22 mouse cellular contexts compared by ENCODE assay signal in the genomic region with DNA sequence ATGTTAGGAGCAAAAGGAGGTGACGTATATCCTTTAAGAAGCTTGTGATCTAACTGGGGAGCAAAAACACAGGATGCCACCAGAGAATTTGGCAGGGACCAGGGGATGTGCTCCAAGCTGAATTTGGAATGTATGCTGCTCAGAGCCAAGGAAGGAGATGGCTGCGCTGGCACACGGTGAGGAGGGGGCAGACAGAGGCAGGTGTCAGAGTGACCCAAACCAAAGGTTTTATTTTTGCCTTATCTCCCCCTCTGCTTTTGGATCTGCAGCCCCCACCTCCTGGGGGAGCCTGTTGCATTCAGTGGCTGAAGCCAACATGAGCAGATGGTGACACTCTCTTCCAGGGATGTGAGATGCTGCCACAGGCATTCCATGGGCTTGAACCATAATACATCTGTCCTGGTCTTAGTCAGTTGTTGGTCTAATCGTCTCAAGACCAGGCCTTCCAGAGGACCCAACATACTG.
DNase-seq lines count a peak whose midpoint lies in the region; ATAC-seq lines count a peak whose summit lies in the region.
"Had no signal": no experiment of that assay in that cellular context is flagged by ENCODE, and none has a peak within 500 bp of the region (broad histone marks: within the 10 kb centered on the region; RNA-seq: fewer than 3 reads in every experiment).

No protein-coding gene starts in this region.

- no peaks in the 10 kb centered on the region for H3K4me1 ChIP-seq in embryonic facial prominence, embryonic 15.5 days
- 0 out of 2 replicates have a peak, but pooled peaks cover 5% of the 10 kb centered on the region for H3K4me1 ChIP-seq in embryonic facial prominence, embryonic 10.5 days
- H3K4me1 ChIP-seq in hindbrain, embryonic 16.5 days (ENCODE audit: control insufficient read depth, insufficient read depth, low read depth, low read length): peaks cover 13% of the 10 kb centered on the region
- H3K4me1 ChIP-seq in hindbrain, embryonic 12.5 days: 0 out of 2 replicates have a peak, but pooled peaks cover 3% of the 10 kb centered on the region
- H3K4me1 ChIP-seq: embryonic facial prominence, embryonic 13.5 days; heart, embryonic 10.5 days; midbrain, embryonic 12.5 days had no signal

- H3K27ac ChIP-seq in embryonic facial prominence, embryonic 15.5 days (replicated peaks): no peak overlapping the region
- H3K27ac ChIP-seq in embryonic facial prominence, embryonic 10.5 days (replicated peaks): no peak overlapping the region
- H3K27ac ChIP-seq in hindbrain, embryonic 16.5 days (ENCODE audit: low read depth, low read length): no peak overlapping the region
- no peak overlapping the region for H3K27ac ChIP-seq in hindbrain, embryonic 12.5 days
- H3K27ac ChIP-seq: embryonic facial prominence, embryonic 13.5 days; heart, embryonic 10.5 days; macrophage; midbrain, embryonic 12.5 days had no signal

- H3K27me3 ChIP-seq in embryonic facial prominence, embryonic 15.5 days: no peaks in the 10 kb centered on the region
- peaks cover 17% of the 10 kb centered on the region; the same call in 1 of the 2 replicates for H3K27me3 ChIP-seq in embryonic facial prominence, embryonic 10.5 days (replicated peaks; ENCODE audit: low read depth, poor library complexity, severe bottlenecking)
- no peaks in the 10 kb centered on the region; the same call in 1 of the 2 replicates for H3K27me3 ChIP-seq in hindbrain, embryonic 16.5 days (replicated peaks; ENCODE audit: control insufficient read depth, insufficient read depth, low read length)
- H3K27me3 ChIP-seq in hindbrain, embryonic 12.5 days: no peaks in the 10 kb centered on the region; the same call in 1 of the 2 replicates
- H3K27me3 ChIP-seq: midbrain, embryonic 12.5 days had no signal

- no peak for DNase-seq in embryonic facial prominence, embryonic 10.5 days (ENCODE audit: low spot score)
- DNase-seq in right cerebral cortex, postnatal 4 days: peak; percentile 7
- DNase-seq in right cerebral cortex, postnatal 25 days: no peak
- no peak for DNase-seq in gastrocnemius, postnatal 25 days
- no peak for DNase-seq in gastrocnemius, postnatal 14 days
- DNase-seq: gastrocnemius, postnatal 36 days; heart, postnatal 10 days; kidney, adult 8-10 months; kidney, postnatal 25 days; lung, adult 2 months; retina, postnatal 1 day; spleen, adult 18-20 months; thymus, adult 18-20 months had no signal

- H3K9me3 ChIP-seq in embryonic facial prominence, embryonic 15.5 days (replicated peaks): no peaks in the 10 kb centered on the region
- no peaks in the 10 kb centered on the region for H3K9me3 ChIP-seq in embryonic facial prominence, embryonic 10.5 days
- H3K9me3 ChIP-seq in hindbrain, embryonic 16.5 days (ENCODE audit: control insufficient read depth, low read length): no peaks in the 10 kb centered on the region
- H3K9me3 ChIP-seq in hindbrain, embryonic 12.5 days (replicated peaks): no peaks in the 10 kb centered on the region
- H3K9me3 ChIP-seq: embryonic facial prominence, embryonic 13.5 days; heart, embryonic 10.5 days; midbrain, embryonic 12.5 days had no signal

- ATAC-seq in embryonic facial prominence, embryonic 15.5 days (ENCODE audit: insufficient number of reproducible peaks, low FRiP score, low TSS enrichment, low read depth): 0 out of 2 replicates have a peak, but pooled peaks have one; percentile 19
- ATAC-seq in hindbrain, embryonic 16.5 days: peak; percentile 53
- ATAC-seq in hindbrain, embryonic 12.5 days (ENCODE audit: low FRiP score): no peak
- ATAC-seq: inflammation-experienced regulatory T-cells, adult 6 months had no signal

- no peak overlapping the region for H3K9ac ChIP-seq in embryonic facial prominence, embryonic 15.5 days
- H3K9ac ChIP-seq in hindbrain, embryonic 16.5 days (ENCODE audit: low read depth, low read length): no peak overlapping the region
- no peak overlapping the region for H3K9ac ChIP-seq in hindbrain, embryonic 12.5 days
- H3K9ac ChIP-seq: embryonic facial prominence, embryonic 13.5 days; midbrain, embryonic 12.5 days had no signal

- WGBS in embryonic facial prominence, embryonic 15.5 days: 88% methylated on average over 4 of the region's 4 CpGs
- 89% methylated on average over 4 of the region's 4 CpGs for WGBS in embryonic facial prominence, embryonic 10.5 days
- 79% methylated on average over 4 of the region's 4 CpGs for WGBS in hindbrain, embryonic 16.5 days
- WGBS in hindbrain, embryonic 12.5 days: 94% methylated on average over 4 of the region's 4 CpGs

- H3K4me3 ChIP-seq in embryonic facial prominence, embryonic 15.5 days (replicated peaks): no peak overlapping the region
- no peak overlapping the region for H3K4me3 ChIP-seq in embryonic facial prominence, embryonic 10.5 days
- H3K4me3 ChIP-seq in hindbrain, embryonic 16.5 days (ENCODE audit: low read length): no peak overlapping the region
- H3K4me3 ChIP-seq in hindbrain, embryonic 12.5 days: no peak overlapping the region
- H3K4me3 ChIP-seq: embryonic facial prominence, embryonic 13.5 days; heart, embryonic 10.5 days; midbrain, embryonic 12.5 days; myocyte had no signal

- intact Hi-C loops in gastrocnemius, postnatal 14 days (cut with DNase I; ENCODE audit: low total_unique reads): no loop called here

- H3K4me2 ChIP-seq in embryonic facial prominence, embryonic 15.5 days (replicated peaks): no peak overlapping the region
- H3K4me2 ChIP-seq in hindbrain, embryonic 16.5 days (ENCODE audit: low read length): no peak overlapping the region
- no peak overlapping the region for H3K4me2 ChIP-seq in hindbrain, embryonic 12.5 days (replicated peaks)
- H3K4me2 ChIP-seq: embryonic facial prominence, embryonic 13.5 days; midbrain, embryonic 12.5 days had no signal

- H3K36me3 ChIP-seq in embryonic facial prominence, embryonic 15.5 days: no peaks in the 10 kb centered on the region
- H3K36me3 ChIP-seq in embryonic facial prominence, embryonic 10.5 days (replicated peaks): no peaks in the 10 kb centered on the region
- no peaks in the 10 kb centered on the region for H3K36me3 ChIP-seq in hindbrain, embryonic 16.5 days (ENCODE audit: control insufficient read depth, insufficient read depth, low read length)
- H3K36me3 ChIP-seq in hindbrain, embryonic 12.5 days: no peaks in the 10 kb centered on the region
- H3K36me3 ChIP-seq: embryonic facial prominence, embryonic 13.5 days; heart, embryonic 10.5 days; midbrain, embryonic 12.5 days had no signal
